Mouse (Mus musculus) neutrophil, adult 5-6 weeks (primary cell): Measurements from ENCODE around the gene Tmprss2. TPM values are rescaled to one million over a fixed set of nuclear protein-coding genes. Genes with fewer than 3 reads are reported as not detected.

Experiments
- total RNA-seq: library from RNA; stranded (forward); fragments of 200-1000 nt; gene quantifications from 2 replicates; pipeline ENCODE4 v1.2.3, GENCODE M21; 2017

Tmprss2 gene
- total RNA-seq, 1 experiment from 2014 or later: not detected

Other genes starting within 250 kb of the Tmprss2 start
- gene Mx1, start 148.3 kb downstream of the Tmprss2 start, total RNA-seq: 26.3 and 36.7 TPM in 2 replicates
- not detected in 2 replicates for gene Fam3b, start 96.4 kb downstream of the Tmprss2 start, total RNA-seq
- gene Ripk4, start 152.6 kb upstream of the Tmprss2 start, total RNA-seq: not detected in 2 replicates
- gene Prdm15, start 240.7 kb upstream of the Tmprss2 start, total RNA-seq: 22.1 and 23.0 TPM in 2 replicates